Mouse (Mus musculus): Measurements from ENCODE around the gene Hist2h2aa1.

DNA sequence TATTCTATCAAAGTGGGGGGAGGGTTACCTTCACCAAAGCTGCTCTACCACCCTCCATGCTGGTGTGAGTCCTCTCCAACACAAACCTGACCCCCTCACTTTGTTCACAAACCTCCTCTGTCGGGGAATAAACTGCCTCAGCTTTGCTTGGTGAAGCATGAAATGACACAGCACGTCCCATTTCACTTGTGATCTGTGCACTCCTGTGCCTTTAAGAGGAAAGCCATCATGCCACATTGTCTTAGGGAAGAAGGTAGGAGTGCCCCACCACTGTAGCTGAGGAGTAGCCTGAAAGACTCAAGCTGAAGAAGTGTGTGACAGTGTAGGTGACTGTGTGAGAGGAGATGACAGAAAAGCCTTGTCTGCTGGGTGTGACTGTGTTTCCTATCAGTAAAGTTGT is 19.9 kb upstream of the Hist2h2aa1 start:
- TF ChIP-seq USF1 (IDR thresholded peaks at IDR 0.05; ENCODE audit: low read depth) (no peak), CTCF (IDR thresholded peaks at IDR 0.05; ENCODE audit: control insufficient read depth, insufficient read depth, insufficient read length) (no peak), MYOG (IDR thresholded peaks at IDR 0.05; ENCODE audit: control insufficient read depth, extremely low read depth, insufficient read length) (no peak), MAX (IDR thresholded peaks at IDR 0.05) (no peak)

Measured in C2C12 (cell line).